Mouse (Mus musculus) stomach, postnatal 0 days (tissue): ENCODE measurements around the gene Fxyd2.

Experiments used
- CTCF ChIP-seq: IDR thresholded peaks from 2 replicates; pipeline ENCODE4 v1.5.1; 2016; ENCODE audit warnings: antibody characterized with exemption, low read depth, mild to moderate bottlenecking, moderate library complexity
- EP300 ChIP-seq: optimal IDR thresholded peaks from 2 replicates; pipeline ENCODE3; 2016; ENCODE audit warnings: antibody characterized with exemption

DNA sequence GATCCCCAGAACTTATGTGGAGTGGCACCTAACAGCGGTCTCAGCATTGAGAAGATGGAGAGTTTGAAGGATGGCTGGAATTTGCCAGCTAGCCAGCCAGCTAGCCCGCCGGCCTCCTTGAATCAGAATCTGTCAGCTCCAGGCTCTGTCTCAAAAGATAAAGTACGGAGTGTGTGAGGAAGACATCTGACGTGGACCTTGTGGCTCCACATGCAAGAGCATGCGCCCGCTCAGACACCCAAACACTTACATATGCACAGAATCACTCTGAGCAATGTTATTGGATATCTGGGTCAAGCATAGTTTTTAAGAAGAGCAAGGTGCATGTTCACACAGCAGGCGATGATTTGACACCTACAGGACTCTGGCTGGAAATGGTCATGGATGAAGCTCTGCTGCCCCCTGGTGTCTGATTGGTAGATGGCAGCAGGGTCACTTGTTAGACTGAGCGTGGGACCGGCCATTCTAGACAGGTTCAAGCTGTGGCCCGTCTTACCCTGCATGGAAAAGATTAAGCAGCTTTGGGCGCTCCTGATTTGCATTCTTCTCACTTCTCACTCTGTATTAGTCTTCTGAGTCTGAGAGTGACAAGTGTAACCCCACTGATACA, 11.0 kb upstream of the Fxyd2 start:
- TF ChIP-seq EP300 (no peak), CTCF (peak; percentile 98)
